Mouse (Mus musculus): ENCODE measurements at regions not wholly inside any gene's neighbourhood (a gene's known extent, or its start where the extent isn't known, plus 50 kb on each side); places are given as distances from the start of the nearest gene placed in this dataset.
A peak's percentile ranks its signal among the peaks of the same experiment; 100 is the strongest.

GRCm38 (mm10) chr2:50954361-50955066, 194.4 kb downstream of the Rnd3 start:
- Histone ChIP-seq H3K27me3 (ENCODE audit: low read depth, poor library complexity, severe bottlenecking) (no peaks in the 10 kb centered on the region), H3K4me3 (no peak overlapping the region), H3K4me1 (no peaks in the 10 kb centered on the region; the same call in 1 of the 2 replicates), H3K27ac (replicated peaks) (no peak overlapping the region; the same call in 1 of the 2 replicates), H3K9me3 (replicated peaks) (no peaks in the 10 kb centered on the region), H3K36me3 (no peaks in the 10 kb centered on the region)
- WGBS = 79% methylated on average over 6 of the region's 6 CpGs
- no peak for DNase-seq (ENCODE audit: low spot score)

GRCm38 (mm10) chr2:50951027-50951426, 197.9 kb downstream of the Rnd3 start:
- H3K9me3 ChIP-seq (replicated peaks) = no peaks in the 10 kb centered on the region
- WGBS = 96% methylated on average over 3 of the region's 3 CpGs

GRCm38 (mm10) chr2:50949717-50950116, 199.2 kb downstream of the Rnd3 start:
- no peak overlapping the region for H3K27ac ChIP-seq (replicated peaks)
- H3K4me1 ChIP-seq = peaks cover 8% of the 10 kb centered on the region
- no peaks in the 10 kb centered on the region for H3K27me3 ChIP-seq (ENCODE audit: low read depth, poor library complexity, severe bottlenecking)
- DNase-seq (ENCODE audit: low spot score) = no peak
- no peaks in the 10 kb centered on the region for H3K9me3 ChIP-seq (replicated peaks)
- no peaks in the 10 kb centered on the region for H3K36me3 ChIP-seq
- WGBS = 74% methylated on average over 4 of the region's 4 CpGs
- H3K4me3 ChIP-seq = no peak overlapping the region

More at GRCm38 (mm10) chr2:50951027-50951426, 197.9 kb downstream of the Rnd3 start:
- Histone ChIP-seq H3K27me3 (ENCODE audit: low read depth, poor library complexity, severe bottlenecking) (no peaks in the 10 kb centered on the region), H3K36me3 (no peaks in the 10 kb centered on the region), H3K4me1 (no peaks in the 10 kb centered on the region; the same call in 1 of the 2 replicates), H3K4me3 (no peak overlapping the region), H3K27ac (replicated peaks) (no peak overlapping the region)
- no peak for DNase-seq (ENCODE audit: low spot score)

- H3K4me1 ChIP-seq = peaks cover 8% of the 10 kb centered on the region
- no peak for DNase-seq (ENCODE audit: low spot score)
- no peaks in the 10 kb centered on the region for H3K9me3 ChIP-seq (replicated peaks)
- WGBS = 87% methylated on average over 4 of the region's 4 CpGs
- peak overlapping the region; percentile 50 for H3K27ac ChIP-seq (replicated peaks)
- no peak overlapping the region for H3K4me3 ChIP-seq
- H3K27me3 ChIP-seq (ENCODE audit: low read depth, poor library complexity, severe bottlenecking) = no peaks in the 10 kb centered on the region
- no peaks in the 10 kb centered on the region for H3K36me3 ChIP-seq
These were observed 203.4 kb downstream of the Rnd3 start for GRCm38 (mm10) chr2:50945526-50945925.

GRCm38 (mm10) chr2:50943180-50943579, 205.7 kb downstream of the Rnd3 start:
- Histone ChIP-seq H3K36me3 (no peaks in the 10 kb centered on the region), H3K4me3 (no peak overlapping the region), H3K27ac (replicated peaks) (no peak overlapping the region), H3K27me3 (ENCODE audit: low read depth, poor library complexity, severe bottlenecking) (no peaks in the 10 kb centered on the region), H3K9me3 (replicated peaks) (no peaks in the 10 kb centered on the region), H3K4me1 (peaks cover 8% of the 10 kb centered on the region)
- DNase-seq (ENCODE audit: low spot score) = no peak
- 91% methylated on average over 15 of the region's 15 CpGs for WGBS

GRCm38 (mm10) chr2:50942741-50943140, 206.2 kb downstream of the Rnd3 start:
- DNase-seq (ENCODE audit: low spot score) = no peak
- Histone ChIP-seq H3K4me3 (no peak overlapping the region), H3K27me3 (ENCODE audit: low read depth, poor library complexity, severe bottlenecking) (no peaks in the 10 kb centered on the region), H3K9me3 (replicated peaks) (no peaks in the 10 kb centered on the region), H3K4me1 (peaks cover 8% of the 10 kb centered on the region), H3K27ac (replicated peaks) (0 out of 2 replicates have a peak overlapping the region, but pooled peaks have one; percentile 55), H3K36me3 (no peaks in the 10 kb centered on the region)
- 84% methylated on average over 11 of the region's 11 CpGs for WGBS

GRCm38 (mm10) chr2:50932936-50933335, 216.0 kb downstream of the Rnd3 start:
- H3K9me3 ChIP-seq (replicated peaks) = no peaks in the 10 kb centered on the region
- 53% methylated on average over 7 of the region's 7 CpGs for WGBS
- H3K27ac ChIP-seq (replicated peaks) = no peak overlapping the region
- H3K27me3 ChIP-seq (ENCODE audit: low read depth, poor library complexity, severe bottlenecking) = no peaks in the 10 kb centered on the region
- no peak for DNase-seq (ENCODE audit: low spot score)
- no peak overlapping the region for H3K4me3 ChIP-seq
- H3K36me3 ChIP-seq = no peaks in the 10 kb centered on the region
- 0 out of 2 replicates have a peak, but pooled peaks cover 5% of the 10 kb centered on the region for H3K4me1 ChIP-seq

- no peak overlapping the region for H3K4me3 ChIP-seq
- no peak for DNase-seq (ENCODE audit: low spot score)
- no peak overlapping the region for H3K27ac ChIP-seq (replicated peaks)
- H3K4me1 ChIP-seq = peaks cover 14% of the 10 kb centered on the region
- no peaks in the 10 kb centered on the region for H3K9me3 ChIP-seq (replicated peaks)
- no peaks in the 10 kb centered on the region for H3K36me3 ChIP-seq
- H3K27me3 ChIP-seq (ENCODE audit: low read depth, poor library complexity, severe bottlenecking) = no peaks in the 10 kb centered on the region
These were observed 227.9 kb downstream of the Rnd3 start for GRCm38 (mm10) chr2:50921002-50921401.

GRCm38 (mm10) chr2:50916323-50917221, 232.3 kb downstream of the Rnd3 start:
- WGBS = 68% methylated on average over 18 of the region's 18 CpGs
- no peaks in the 10 kb centered on the region for H3K36me3 ChIP-seq
- H3K9me3 ChIP-seq (replicated peaks) = no peaks in the 10 kb centered on the region
- peak overlapping the region; percentile 76 for H3K27ac ChIP-seq (replicated peaks)
- no peak for DNase-seq (ENCODE audit: low spot score)
- no peak overlapping the region for H3K4me3 ChIP-seq
- H3K27me3 ChIP-seq (ENCODE audit: low read depth, poor library complexity, severe bottlenecking) = no peaks in the 10 kb centered on the region
- peaks cover 20% of the 10 kb centered on the region for H3K4me1 ChIP-seq

- H3K36me3 ChIP-seq = no peaks in the 10 kb centered on the region
- WGBS = 89% methylated on average over 2 of the region's 2 CpGs
- peaks cover 20% of the 10 kb centered on the region for H3K4me1 ChIP-seq
- no peak overlapping the region for H3K4me3 ChIP-seq
- H3K27ac ChIP-seq (replicated peaks) = no peak overlapping the region
- no peaks in the 10 kb centered on the region for H3K9me3 ChIP-seq (replicated peaks)
- no peaks in the 10 kb centered on the region for H3K27me3 ChIP-seq (ENCODE audit: low read depth, poor library complexity, severe bottlenecking)
- DNase-seq (ENCODE audit: low spot score) = no peak
These were observed 233.8 kb downstream of the Rnd3 start for GRCm38 (mm10) chr2:50915149-50915548.

GRCm38 (mm10) chr2:50914176-50914575, 234.7 kb downstream of the Rnd3 start:
- no peak for DNase-seq (ENCODE audit: low spot score)
- Histone ChIP-seq H3K27ac (replicated peaks) (no peak overlapping the region), H3K27me3 (ENCODE audit: low read depth, poor library complexity, severe bottlenecking) (no peaks in the 10 kb centered on the region), H3K4me1 (peaks cover 20% of the 10 kb centered on the region), H3K36me3 (no peaks in the 10 kb centered on the region), H3K9me3 (replicated peaks) (no peaks in the 10 kb centered on the region), H3K4me3 (no peak overlapping the region)

- DNase-seq (ENCODE audit: low spot score) = no peak
- peaks cover 12% of the 10 kb centered on the region for H3K4me1 ChIP-seq
- WGBS = 89% methylated on average over 3 of the region's 3 CpGs
- no peak overlapping the region for H3K27ac ChIP-seq (replicated peaks)
- no peaks in the 10 kb centered on the region for H3K27me3 ChIP-seq (ENCODE audit: low read depth, poor library complexity, severe bottlenecking)
- H3K36me3 ChIP-seq = no peaks in the 10 kb centered on the region
- no peaks in the 10 kb centered on the region for H3K9me3 ChIP-seq (replicated peaks)
- no peak overlapping the region for H3K4me3 ChIP-seq
These were observed 240.1 kb downstream of the Rnd3 start for GRCm38 (mm10) chr2:50908762-50909161.

- no peak overlapping the region for H3K27ac ChIP-seq (replicated peaks)
- 72% methylated on average over 8 of the region's 8 CpGs for WGBS
- peaks cover 24% of the 10 kb centered on the region for H3K4me1 ChIP-seq
- H3K36me3 ChIP-seq = no peaks in the 10 kb centered on the region
- no peaks in the 10 kb centered on the region for H3K9me3 ChIP-seq (replicated peaks)
- no peaks in the 10 kb centered on the region for H3K27me3 ChIP-seq (ENCODE audit: low read depth, poor library complexity, severe bottlenecking)
- H3K4me3 ChIP-seq = no peak overlapping the region
- DNase-seq (ENCODE audit: low spot score) = no peak
These were observed 246.2 kb downstream of the Rnd3 start for GRCm38 (mm10) chr2:50902701-50903100.
